8 mouse cellular contexts compared by ENCODE assay signal in the genomic region with DNA sequence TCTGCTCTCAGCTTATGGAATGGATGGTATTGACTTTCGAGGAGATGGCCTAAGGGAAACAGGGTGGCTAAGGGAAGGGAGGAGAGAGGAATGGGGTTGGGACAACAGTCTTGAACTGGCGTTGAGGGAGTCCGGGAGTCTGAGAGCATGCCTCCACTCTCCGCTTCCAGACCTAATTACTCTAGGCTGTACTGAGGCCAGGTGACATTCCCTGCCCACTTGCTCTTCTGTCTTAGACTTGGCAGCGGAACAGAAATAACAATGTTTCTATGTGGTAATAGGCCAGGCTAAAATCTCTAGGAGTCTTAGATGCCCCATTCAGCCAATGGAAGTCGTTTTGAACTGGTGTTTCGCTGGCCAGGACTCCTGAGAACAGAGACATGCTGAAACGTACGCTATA. TPM values are rescaled to one million over a fixed set of nuclear protein-coding genes. Genes with fewer than 3 reads are reported as not detected.
DNase-seq lines count a peak whose midpoint lies in the region; ATAC-seq lines count a peak whose summit lies in the region.

No protein-coding gene starts in this region.

- peak overlapping the region; percentile 78 for H3K4me2 ChIP-seq in hindbrain, embryonic 12.5 days (replicated peaks)
- H3K4me2 ChIP-seq in midbrain, embryonic 14.5 days (ENCODE audit: low read length) = peak overlapping the region; percentile 74

- peak; percentile 28 for DNase-seq in kidney, adult 9 months
- no peak for DNase-seq in kidney, adult 11 months
- DNase-seq in adipocyte (ENCODE audit: low spot score) = peak; percentile 75
- DNase-seq in midbrain, embryonic 14.5 days = no peak
- no peak for DNase-seq in gastrocnemius, adult 18-20 months (ENCODE audit: low spot score)

- H3K9ac ChIP-seq in hindbrain, embryonic 12.5 days = peak overlapping the region; percentile 80; the same call in 1 of the 2 replicates
- H3K9ac ChIP-seq in midbrain, embryonic 14.5 days (replicated peaks; ENCODE audit: low read length) = peak overlapping the region; percentile 84

- H3K27me3 ChIP-seq in hindbrain, embryonic 12.5 days = no peaks in the 10 kb centered on the region; the same call in 1 of the 2 replicates
- no peaks in the 10 kb centered on the region for H3K27me3 ChIP-seq in midbrain, embryonic 14.5 days (ENCODE audit: control insufficient read depth, insufficient read depth, low read length)

- peaks cover 13% of the 10 kb centered on the region; the same call in 1 of the 2 replicates for H3K36me3 ChIP-seq in hindbrain, embryonic 12.5 days
- H3K36me3 ChIP-seq in midbrain, embryonic 14.5 days (ENCODE audit: control insufficient read depth, insufficient read depth, low read length) = peaks cover 17% of the 10 kb centered on the region; the same call in 1 of the 2 replicates

- no peak for ATAC-seq in hindbrain, embryonic 12.5 days (ENCODE audit: low FRiP score)
- ATAC-seq in midbrain, embryonic 14.5 days (ENCODE audit: low FRiP score, low TSS enrichment) = no peak
- ATAC-seq in megakaryocyte progenitor cell, adult 5-6 weeks (replicated peaks; ENCODE audit: poor library complexity) = no peak
- ATAC-seq in cerebellum, adult (ENCODE audit: insufficient number of reproducible peaks, low FRiP score, low TSS enrichment) = no peak

- H3K4me3 ChIP-seq in hindbrain, embryonic 12.5 days = peak overlapping the region; percentile 75
- H3K4me3 ChIP-seq in midbrain, embryonic 14.5 days (replicated peaks; ENCODE audit: low read depth, low read length) = peak overlapping the region; percentile 87

- no peak overlapping the region for H3K27ac ChIP-seq in hindbrain, embryonic 12.5 days
- no peak overlapping the region for H3K27ac ChIP-seq in midbrain, embryonic 14.5 days (replicated peaks; ENCODE audit: low read depth, low read length)

- no peaks in the 10 kb centered on the region for H3K9me3 ChIP-seq in hindbrain, embryonic 12.5 days (replicated peaks)
- no peaks in the 10 kb centered on the region for H3K9me3 ChIP-seq in midbrain, embryonic 14.5 days (ENCODE audit: control insufficient read depth, low read length)

- WGBS in hindbrain, embryonic 12.5 days = 87% methylated on average over 9 of the region's 9 CpGs
- WGBS in midbrain, embryonic 14.5 days = 91% methylated on average over 9 of the region's 9 CpGs

- peaks cover 13% of the 10 kb centered on the region for H3K4me1 ChIP-seq in hindbrain, embryonic 12.5 days
- H3K4me1 ChIP-seq in midbrain, embryonic 14.5 days (ENCODE audit: control insufficient read depth, insufficient read depth, low read length) = peaks cover 7% of the 10 kb centered on the region

RNA-seq across cellular contexts. Expression of gene Pla2g15, which starts 0.8 kb away (rescaled TPM):
- 18.2 and 20.1 TPM in 2 replicates for polyA plus RNA-seq in hindbrain, embryonic 12.5 days (2016; fragmentation: Nextera tagmentation; extraction: Ambion mirVana)
- polyA plus RNA-seq in midbrain, embryonic 14.5 days (2014; fragmentation: Nextera tagmentation; extraction: Ambion mirVana) = 6.5 and 16.0 TPM in 2 replicates
- 18.6 and 20.1 TPM in 2 replicates for total RNA-seq in megakaryocyte progenitor cell, adult 5-6 weeks (2015)
- 16.0 and 18.8 TPM in 2 replicates for total RNA-seq in megakaryocyte progenitor cell, adult 5-6 weeks (2017)
- total RNA-seq in gastrocnemius, adult 18-20 months (2021) = 1 to 10 TPM; 3.4 to 5.7 TPM

RNA-seq across cellular contexts. Expression of gene Esrp2, which starts 14.3 kb away (rescaled TPM):
- polyA plus RNA-seq in hindbrain, embryonic 12.5 days (2016; fragmentation: Nextera tagmentation; extraction: Ambion mirVana) = 2.6 and 2.9 TPM in 2 replicates
- 0.25 TPM in 1 of 2 replicates, not detected in the other for polyA plus RNA-seq in midbrain, embryonic 14.5 days (2014; fragmentation: Nextera tagmentation; extraction: Ambion mirVana)
- total RNA-seq in megakaryocyte progenitor cell, adult 5-6 weeks (2015) = not detected in 2 replicates
- not detected in 2 replicates for total RNA-seq in megakaryocyte progenitor cell, adult 5-6 weeks (2017)
- total RNA-seq in gastrocnemius, adult 18-20 months (2021) = not detected

RNA-seq across cellular contexts. Expression of gene Slc7a6, which starts 17.6 kb away (rescaled TPM):
- 55.8 and 60.8 TPM in 2 replicates for polyA plus RNA-seq in hindbrain, embryonic 12.5 days (2016; fragmentation: Nextera tagmentation; extraction: Ambion mirVana)
- 76.1 and 77.8 TPM in 2 replicates for polyA plus RNA-seq in midbrain, embryonic 14.5 days (2014; fragmentation: Nextera tagmentation; extraction: Ambion mirVana)
- total RNA-seq in megakaryocyte progenitor cell, adult 5-6 weeks (2015) = 25.3 and 32.8 TPM in 2 replicates
- total RNA-seq in megakaryocyte progenitor cell, adult 5-6 weeks (2017) = 20.8 and 27.6 TPM in 2 replicates
- total RNA-seq in gastrocnemius, adult 18-20 months (2021) = 10 to 100 TPM; 10.2 to 13.4 TPM

RNA-seq across cellular contexts. Expression of gene Slc7a6os, which starts 59.7 kb away (rescaled TPM):
- 37.2 and 38.5 TPM in 2 replicates for polyA plus RNA-seq in hindbrain, embryonic 12.5 days (2016; fragmentation: Nextera tagmentation; extraction: Ambion mirVana)
- polyA plus RNA-seq in midbrain, embryonic 14.5 days (2014; fragmentation: Nextera tagmentation; extraction: Ambion mirVana) = 32.3 and 32.9 TPM in 2 replicates
- total RNA-seq in megakaryocyte progenitor cell, adult 5-6 weeks (2015) = 43.4 and 54.2 TPM in 2 replicates
- 39.5 and 47.7 TPM in 2 replicates for total RNA-seq in megakaryocyte progenitor cell, adult 5-6 weeks (2017)
- 1 to 10 TPM; 9.5 to 9.7 TPM for total RNA-seq in gastrocnemius, adult 18-20 months (2021)

RNA-seq across cellular contexts. Expression of gene Prmt7, which starts 59.7 kb away (rescaled TPM):
- 50.9 and 53.0 TPM in 2 replicates for polyA plus RNA-seq in hindbrain, embryonic 12.5 days (2016; fragmentation: Nextera tagmentation; extraction: Ambion mirVana)
- polyA plus RNA-seq in midbrain, embryonic 14.5 days (2014; fragmentation: Nextera tagmentation; extraction: Ambion mirVana) = 52.1 and 56.5 TPM in 2 replicates
- 14.6 and 16.2 TPM in 2 replicates for total RNA-seq in megakaryocyte progenitor cell, adult 5-6 weeks (2015)
- 41.0 and 45.8 TPM in 2 replicates for total RNA-seq in megakaryocyte progenitor cell, adult 5-6 weeks (2017)
- total RNA-seq in gastrocnemius, adult 18-20 months (2021) = 10 to 100 TPM; 27.2 to 30.3 TPM

Comparison
In these comparisons a context has a peak if more than half of its experiments do, and no peak if none do; other contexts are left out.
1. DNase-seq: peak in kidney, adult 9 months (single experiment) and adipocyte (single experiment); none in kidney, adult 11 months (single experiment), midbrain, embryonic 14.5 days (single experiment) and gastrocnemius, adult 18-20 months (single experiment).